Mouse (Mus musculus): ENCODE data around the gene Nin. TPM values are rescaled to one million over a fixed set of nuclear protein-coding genes. Genes with fewer than 3 reads are reported as not detected.

Gene Nin
- total and polyA plus RNA-seq, 3 experiments = 4.5 to 17.3 (median 13.7) TPM

GRCm38 (mm10) chr12:70025431-70025830, 88.1 kb downstream of the Nin start:
- H3K27ac ChIP-seq = no peak overlapping the region
- intact Hi-C loops (cut with DNase I) = no loop called here
- WGBS = 92% methylated on average over 6 of the region's 6 CpGs
- H3K79me2 ChIP-seq (replicated peaks; ENCODE audit: control insufficient read depth, insufficient read depth, low read length) = no peaks in the 10 kb centered on the region
- no peaks in the 10 kb centered on the region for H3K27me3 ChIP-seq (ENCODE audit: control insufficient read depth, insufficient read depth, low read length)
- H3K4me1 ChIP-seq (ENCODE audit: control insufficient read depth, insufficient read depth, low read length) = peaks cover 3% of the 10 kb centered on the region
- TF ChIP-seq POLR2A (IDR thresholded peaks at IDR 0.05; ENCODE audit: insufficient read depth, low read depth, low read length) (no peak), CTCF (IDR thresholded peaks at IDR 0.05) (no peak), EP300 (IDR thresholded peaks at IDR 0.05; ENCODE audit: insufficient read depth, low read depth, low read length) (no peak)
- no peak overlapping the region for H3K9ac ChIP-seq (ENCODE audit: low read depth, low read length)
- DNase-seq = no peak
- no peak overlapping the region for H3K4me3 ChIP-seq
- H3K36me3 ChIP-seq (ENCODE audit: control insufficient read depth, insufficient read depth, low read length) = peaks cover 3% of the 10 kb centered on the region

- intact Hi-C loops (cut with DNase I) = no loop called here
These were observed 89.9 kb downstream of the Nin start for GRCm38 (mm10) chr12:70023580-70023979.

GRCm38 (mm10) chr12:70018153-70018552, 95.4 kb downstream of the Nin start:
- Histone ChIP-seq H3K4me3 (no peak overlapping the region), H3K27me3 (ENCODE audit: control insufficient read depth, insufficient read depth, low read length) (no peaks in the 10 kb centered on the region), H3K4me1 (ENCODE audit: control insufficient read depth, insufficient read depth, low read length) (no peaks in the 10 kb centered on the region; the same call in 1 of the 2 replicates), H3K36me3 (ENCODE audit: control insufficient read depth, insufficient read depth, low read length) (peaks cover 2% of the 10 kb centered on the region; the same call in 1 of the 2 replicates), H3K27ac (no peak overlapping the region), H3K9ac (ENCODE audit: low read depth, low read length) (no peak overlapping the region), H3K79me2 (replicated peaks; ENCODE audit: control insufficient read depth, insufficient read depth, low read length) (no peaks in the 10 kb centered on the region)
- WGBS = 62% methylated on average over 4 of the region's 4 CpGs
- intact Hi-C loops (cut with DNase I) = no loop called here
- DNase-seq = no peak
- no peak for TF ChIP-seq EP300 (IDR thresholded peaks at IDR 0.05; ENCODE audit: insufficient read depth, low read depth, low read length)
- no peak for TF ChIP-seq CTCF (IDR thresholded peaks at IDR 0.05)
- no peak for TF ChIP-seq POLR2A (IDR thresholded peaks at IDR 0.05; ENCODE audit: insufficient read depth, low read depth, low read length)

More at GRCm38 (mm10) chr12:70023580-70023979, 89.9 kb downstream of the Nin start:
- Histone ChIP-seq H3K4me3 (no peak overlapping the region), H3K27ac (no peak overlapping the region), H3K27me3 (ENCODE audit: control insufficient read depth, insufficient read depth, low read length) (no peaks in the 10 kb centered on the region), H3K79me2 (replicated peaks; ENCODE audit: control insufficient read depth, insufficient read depth, low read length) (no peaks in the 10 kb centered on the region), H3K36me3 (ENCODE audit: control insufficient read depth, insufficient read depth, low read length) (no peaks in the 10 kb centered on the region), H3K4me1 (ENCODE audit: control insufficient read depth, insufficient read depth, low read length) (no peaks in the 10 kb centered on the region), H3K9ac (ENCODE audit: low read depth, low read length) (no peak overlapping the region)
- TF ChIP-seq POLR2A (IDR thresholded peaks at IDR 0.05; ENCODE audit: insufficient read depth, low read depth, low read length) = no peak
- no peak for TF ChIP-seq EP300 (IDR thresholded peaks at IDR 0.05; ENCODE audit: insufficient read depth, low read depth, low read length)
- TF ChIP-seq CTCF (IDR thresholded peaks at IDR 0.05) = no peak
- WGBS = 51% methylated on average over 4 of the region's 4 CpGs
- no peak for DNase-seq

GRCm38 (mm10) chr12:70015936-70016335, 97.6 kb downstream of the Nin start:
- H3K79me2 ChIP-seq (replicated peaks; ENCODE audit: control insufficient read depth, insufficient read depth, low read length) = no peaks in the 10 kb centered on the region
- no peak for DNase-seq
- H3K27me3 ChIP-seq (ENCODE audit: control insufficient read depth, insufficient read depth, low read length) = no peaks in the 10 kb centered on the region
- H3K36me3 ChIP-seq (ENCODE audit: control insufficient read depth, insufficient read depth, low read length) = peaks cover 2% of the 10 kb centered on the region; the same call in 1 of the 2 replicates
- H3K4me3 ChIP-seq = no peak overlapping the region
- 22% methylated on average over 4 of the region's 4 CpGs for WGBS
- no peak overlapping the region for H3K27ac ChIP-seq
- peak; percentile 42; the same call in 1 of the 2 replicates for TF ChIP-seq EP300 (IDR thresholded peaks at IDR 0.05; ENCODE audit: insufficient read depth, low read depth, low read length)
- no peak for TF ChIP-seq CTCF (IDR thresholded peaks at IDR 0.05)
- no peak overlapping the region for H3K9ac ChIP-seq (ENCODE audit: low read depth, low read length)
- no peaks in the 10 kb centered on the region; the same call in 1 of the 2 replicates for H3K4me1 ChIP-seq (ENCODE audit: control insufficient read depth, insufficient read depth, low read length)
- intact Hi-C loops (cut with DNase I) = no loop called here

GRCm38 (mm10) chr12:70011681-70012080, 101.8 kb downstream of the Nin start:
- no peaks in the 10 kb centered on the region; the same call in 1 of the 2 replicates for H3K4me1 ChIP-seq (ENCODE audit: control insufficient read depth, insufficient read depth, low read length)
- no peak overlapping the region for H3K27ac ChIP-seq
- H3K36me3 ChIP-seq (ENCODE audit: control insufficient read depth, insufficient read depth, low read length) = peaks cover 2% of the 10 kb centered on the region; the same call in 1 of the 2 replicates
- H3K4me3 ChIP-seq = no peak overlapping the region
- 91% methylated on average over 5 of the region's 5 CpGs for WGBS
- H3K9ac ChIP-seq (ENCODE audit: low read depth, low read length) = no peak overlapping the region
- TF ChIP-seq POLR2A (IDR thresholded peaks at IDR 0.05; ENCODE audit: insufficient read depth, low read depth, low read length) = no peak
- TF ChIP-seq CTCF (IDR thresholded peaks at IDR 0.05) = no peak
- TF ChIP-seq EP300 (IDR thresholded peaks at IDR 0.05; ENCODE audit: insufficient read depth, low read depth, low read length) = no peak
- intact Hi-C loops (cut with DNase I) = no loop called here
- no peaks in the 10 kb centered on the region for H3K79me2 ChIP-seq (replicated peaks; ENCODE audit: control insufficient read depth, insufficient read depth, low read length)
- no peak for DNase-seq
- no peaks in the 10 kb centered on the region for H3K27me3 ChIP-seq (ENCODE audit: control insufficient read depth, insufficient read depth, low read length)

GRCm38 (mm10) chr12:70010356-70010755, 103.2 kb downstream of the Nin start:
- Histone ChIP-seq H3K27ac (no peak overlapping the region), H3K9ac (ENCODE audit: low read depth, low read length) (no peak overlapping the region), H3K4me1 (ENCODE audit: control insufficient read depth, insufficient read depth, low read length) (no peaks in the 10 kb centered on the region), H3K79me2 (replicated peaks; ENCODE audit: control insufficient read depth, insufficient read depth, low read length) (no peaks in the 10 kb centered on the region), H3K4me3 (no peak overlapping the region), H3K36me3 (ENCODE audit: control insufficient read depth, insufficient read depth, low read length) (no peaks in the 10 kb centered on the region), H3K27me3 (ENCODE audit: control insufficient read depth, insufficient read depth, low read length) (no peaks in the 10 kb centered on the region)
- intact Hi-C loops (cut with DNase I) = no loop called here
- DNase-seq = no peak
- WGBS = 92% methylated on average over 4 of the region's 4 CpGs
- no peak for TF ChIP-seq CTCF (IDR thresholded peaks at IDR 0.05)
- TF ChIP-seq POLR2A (IDR thresholded peaks at IDR 0.05; ENCODE audit: insufficient read depth, low read depth, low read length) = no peak
- TF ChIP-seq EP300 (IDR thresholded peaks at IDR 0.05; ENCODE audit: insufficient read depth, low read depth, low read length) = no peak

Measured in heart, adult 2 months (tissue).